Mouse (Mus musculus) myocyte (in vitro differentiated cells): Measurements from ENCODE around the gene Zfp672. TPM values are rescaled to one million over a fixed set of nuclear protein-coding genes. Genes with fewer than 3 reads are reported as not detected.

Source experiments
- H3K27me3 ChIP-seq: one replicate; pipeline ENCODE4 v1.6.1; 2011; ENCODE audit not compliant: control insufficient read depth, insufficient read depth, insufficient read length
- H3K36me3 ChIP-seq: one replicate; pipeline ENCODE4 v1.6.1; 2011; ENCODE audit not compliant: control insufficient read depth, insufficient read depth
- H3K4me2 ChIP-seq: one replicate; pipeline ENCODE4 v1.6.1; 2011; ENCODE audit warnings: low read depth, control low read depth
- H3K4me3 ChIP-seq: one replicate; pipeline ENCODE4 v1.5.1; 2011; ENCODE audit warnings: mild to moderate bottlenecking, control low read depth, moderate library complexity
- H3K79me2 ChIP-seq: one replicate; pipeline ENCODE4 v1.6.1; 2011; ENCODE audit not compliant: control insufficient read depth, insufficient read depth
- H3ac ChIP-seq: one replicate; pipeline ENCODE4 v1.6.1; 2011; ENCODE audit not compliant: control insufficient read depth, insufficient read length
- CEBPB ChIP-seq: IDR thresholded peaks from 2 replicates; pipeline ENCODE4 v1.6.1; 2011; ENCODE audit warnings: mild to moderate bottlenecking, moderate library complexity; ENCODE audit not compliant: poor library complexity, insufficient read depth, severe bottlenecking
- E2F4 ChIP-seq: IDR thresholded peaks from one replicate; pipeline ENCODE4 v1.6.1; 2011; ENCODE audit warnings: mild to moderate bottlenecking, control low read depth, moderate library complexity; ENCODE audit not compliant: insufficient read depth
- MAX ChIP-seq: IDR thresholded peaks from one replicate; pipeline ENCODE4 v1.6.1; 2011; ENCODE audit warnings: low read depth, mild to moderate bottlenecking, control low read depth
- MYOD1 ChIP-seq, 3 experiments: IDR thresholded peaks; one replicate each; pipeline ENCODE4 v1.6.1; 2011; ENCODE audit warnings: control low read depth in 2 of 3, low read depth in 2 of 3, mild to moderate bottlenecking in 2 of 3, moderate library complexity in 1 of 3; ENCODE audit not compliant: insufficient read length in 2 of 3, control insufficient read depth in 1 of 3
- MYOG ChIP-seq, 3 experiments: IDR thresholded peaks; one replicate each; pipeline ENCODE4 v1.6.1; 2011; ENCODE audit warnings: control low read depth in 2 of 3, low read depth in 2 of 3, mild to moderate bottlenecking in 2 of 3; ENCODE audit not compliant: insufficient read length in 2 of 3, control insufficient read depth in 1 of 3, insufficient read depth in 1 of 3
- POLR2A ChIP-seq: IDR thresholded peaks from one replicate; pipeline ENCODE4 v1.6.1; 2011; ENCODE audit warnings: low read depth, mild to moderate bottlenecking, control low read depth, moderate library complexity; ENCODE audit not compliant: insufficient read length
- POLR2AphosphoS2 ChIP-seq: IDR thresholded peaks from one replicate; pipeline ENCODE4 v1.6.1; 2011; ENCODE audit warnings: low read depth, control low read depth; ENCODE audit not compliant: insufficient read length
- REST ChIP-seq: IDR thresholded peaks from one replicate; pipeline ENCODE4 v1.6.1; 2011; ENCODE audit warnings: mild to moderate bottlenecking, control low read depth, moderate library complexity; ENCODE audit not compliant: insufficient read depth, insufficient read length
- SRF ChIP-seq: IDR thresholded peaks from one replicate; pipeline ENCODE4 v1.6.1; 2011; ENCODE audit warnings: low read depth; ENCODE audit not compliant: control insufficient read depth, insufficient read length
- TCF12 ChIP-seq: IDR thresholded peaks from one replicate; pipeline ENCODE4 v1.6.1; 2011; ENCODE audit warnings: mild to moderate bottlenecking, control low read depth; ENCODE audit not compliant: poor library complexity, insufficient read depth, severe bottlenecking
- TCF3 ChIP-seq: IDR thresholded peaks from one replicate; pipeline ENCODE4 v1.6.1; 2011; ENCODE audit warnings: low read depth, control low read depth; ENCODE audit not compliant: insufficient read length
- USF1 ChIP-seq: IDR thresholded peaks from one replicate; pipeline ENCODE4 v1.6.1; 2011; ENCODE audit warnings: low read depth, mild to moderate bottlenecking, control low read depth, moderate library complexity
- polyA plus RNA-seq: library from polyadenylated mRNA; unstranded; fragments of >200 nt; fragmentation: generic; extraction: Trizol; gene quantifications from one replicate; pipeline ENCODE4 v1.2.1, GENCODE M21; 2012; ENCODE audit warnings: missing spikeins

The Zfp672 gene
- polyA plus RNA-seq, 1 experiment, result 15.7 TPM

- Histone ChIP-seq H3K27me3 (no peaks in the 10 kb centered on the region), H3K79me2 (no peaks in the 10 kb centered on the region), H3K36me3 (no peaks in the 10 kb centered on the region), H3K4me2 (no peak overlapping the region), H3K4me3 (no peak overlapping the region), H3ac (no peak overlapping the region)
- TF ChIP-seq POLR2AphosphoS2, result no peak
- TF ChIP-seq CEBPB, result no peak
- TF ChIP-seq E2F4, result no peak
- TF ChIP-seq TCF3, result no peak
- TF ChIP-seq SRF, result no peak
- TF ChIP-seq MYOG (IDR thresholded peaks at IDR 0.05; ENCODE audit: control insufficient read depth in 1 of 3, insufficient read depth in 1 of 3, insufficient read length in 2 of 3, low read depth in 2 of 3), result no peak
- TF ChIP-seq MAX, result no peak
- TF ChIP-seq USF1, result no peak
- no peak for TF ChIP-seq REST
- no peak for TF ChIP-seq TCF12
- no peak for TF ChIP-seq POLR2A
- no peak for TF ChIP-seq MYOD1 (IDR thresholded peaks at IDR 0.05; ENCODE audit: control insufficient read depth in 1 of 3, insufficient read length in 2 of 3, low read depth in 2 of 3)
These were observed 24.8 kb upstream of the Zfp672 start for GRCm38 (mm10) chr11:58354927-58355326.

GRCm38 (mm10) chr11:58354476-58354875, 24.3 kb upstream of the Zfp672 start:
- no peaks in the 10 kb centered on the region for H3K27me3 ChIP-seq
- H3ac ChIP-seq, result no peak overlapping the region
- H3K4me2 ChIP-seq, result no peak overlapping the region
- H3K79me2 ChIP-seq, result no peaks in the 10 kb centered on the region
- no peaks in the 10 kb centered on the region for H3K36me3 ChIP-seq
- H3K4me3 ChIP-seq, result no peak overlapping the region
- no peak for TF ChIP-seq MYOG (IDR thresholded peaks at IDR 0.05; ENCODE audit: control insufficient read depth in 1 of 3, insufficient read depth in 1 of 3, insufficient read length in 2 of 3, low read depth in 2 of 3)
- TF ChIP-seq TCF12, result no peak
- no peak for TF ChIP-seq MAX
- TF ChIP-seq POLR2A, result no peak
- no peak for TF ChIP-seq TCF3
- no peak for TF ChIP-seq USF1
- TF ChIP-seq POLR2AphosphoS2, result no peak
- no peak for TF ChIP-seq CEBPB
- no peak for TF ChIP-seq E2F4
- no peak for TF ChIP-seq SRF
- no peak for TF ChIP-seq MYOD1 (IDR thresholded peaks at IDR 0.05; ENCODE audit: control insufficient read depth in 1 of 3, insufficient read length in 2 of 3, low read depth in 2 of 3)
- TF ChIP-seq REST, result no peak

GRCm38 (mm10) chr11:58353709-58354108, 23.6 kb upstream of the Zfp672 start:
- Histone ChIP-seq H3K27me3 (no peaks in the 10 kb centered on the region), H3K4me2 (no peak overlapping the region), H3ac (no peak overlapping the region), H3K4me3 (no peak overlapping the region), H3K79me2 (no peaks in the 10 kb centered on the region), H3K36me3 (no peaks in the 10 kb centered on the region)
- no peak for TF ChIP-seq POLR2A
- no peak for TF ChIP-seq USF1
- no peak for TF ChIP-seq CEBPB
- no peak for TF ChIP-seq SRF
- TF ChIP-seq MYOD1 (IDR thresholded peaks at IDR 0.05; ENCODE audit: control insufficient read depth in 1 of 3, insufficient read length in 2 of 3, low read depth in 2 of 3), result no peak
- TF ChIP-seq POLR2AphosphoS2, result no peak
- no peak for TF ChIP-seq MYOG (IDR thresholded peaks at IDR 0.05; ENCODE audit: control insufficient read depth in 1 of 3, insufficient read depth in 1 of 3, insufficient read length in 2 of 3, low read depth in 2 of 3)
- TF ChIP-seq MAX, result no peak
- TF ChIP-seq E2F4, result no peak
- TF ChIP-seq TCF12, result no peak
- TF ChIP-seq TCF3, result no peak
- no peak for TF ChIP-seq REST

GRCm38 (mm10) chr11:58352681-58353548, 22.8 kb upstream of the Zfp672 start:
- Histone ChIP-seq H3ac (no peak overlapping the region), H3K4me2 (no peak overlapping the region), H3K79me2 (no peaks in the 10 kb centered on the region), H3K4me3 (no peak overlapping the region), H3K36me3 (no peaks in the 10 kb centered on the region), H3K27me3 (no peaks in the 10 kb centered on the region)
- TF ChIP-seq USF1 (no peak), CEBPB (no peak), E2F4 (no peak), MYOD1 (IDR thresholded peaks at IDR 0.05; ENCODE audit: control insufficient read depth in 1 of 3, insufficient read length in 2 of 3, low read depth in 2 of 3) (no peak), TCF12 (no peak), REST (no peak), MAX (no peak), POLR2A (no peak), POLR2AphosphoS2 (no peak), MYOG (IDR thresholded peaks at IDR 0.05; ENCODE audit: control insufficient read depth in 1 of 3, insufficient read depth in 1 of 3, insufficient read length in 2 of 3, low read depth in 2 of 3) (no peak), SRF (no peak), TCF3 (no peak)
